Mouse (Mus musculus): Measurements from ENCODE around the gene Gm9958.

Gene Gm9958

GRCm38 (mm10) chr5:90367067-90367303 lies at the start of gene Gm9958:
Gm9958 (plus strand) TSS chr5:90367204.
- peak; percentile 6 for DNase-seq

GRCm38 (mm10) chr5:90331071-90331470 lies 35.9 kb upstream of the Gm9958 start:
- DNase-seq, result no peak

- DNase-seq, result no peak
These were observed 34.5 kb upstream of the Gm9958 start for GRCm38 (mm10) chr5:90332478-90332877.

GRCm38 (mm10) chr5:90338177-90339091 lies 28.6 kb upstream of the Gm9958 start:
- DNase-seq, result no peak

GRCm38 (mm10) chr5:90339129-90339952 lies 27.7 kb upstream of the Gm9958 start:
- DNase-seq, result peak; percentile 33

- DNase-seq, result no peak
These were observed 27.1 kb upstream of the Gm9958 start for GRCm38 (mm10) chr5:90339953-90340343.

GRCm38 (mm10) chr5:90340847-90341246 lies 26.2 kb upstream of the Gm9958 start:
- no peak for DNase-seq

GRCm38 (mm10) chr5:90346877-90347276 lies 20.1 kb upstream of the Gm9958 start:
- DNase-seq, result no peak

GRCm38 (mm10) chr5:90353552-90354317 lies 13.3 kb upstream of the Gm9958 start:
- DNase-seq, result no peak

GRCm38 (mm10) chr5:90355824-90356223 lies 11.2 kb upstream of the Gm9958 start:
- no peak for DNase-seq

GRCm38 (mm10) chr5:90364526-90364925 lies 2.5 kb upstream of the Gm9958 start:
- DNase-seq, result peak; percentile 73

- peak; percentile 73 for DNase-seq
These were observed 1.7 kb upstream of the Gm9958 start for GRCm38 (mm10) chr5:90365141-90365951.

GRCm38 (mm10) chr5:90366121-90367066 lies 610 bp upstream of the Gm9958 start, which contains the start of gene Ankrd17:
Ankrd17 (minus strand) TSS chr5:90366577.
- DNase-seq, result peak; percentile 92

- no peak for DNase-seq
These were observed 3.4 kb downstream of the Gm9958 start for GRCm38 (mm10) chr5:90370401-90370800.

- no peak for DNase-seq
These were observed 6.7 kb downstream of the Gm9958 start for GRCm38 (mm10) chr5:90373708-90374107.

- no peak for DNase-seq
These were observed 14.5 kb downstream of the Gm9958 start for GRCm38 (mm10) chr5:90381458-90381857.

GRCm38 (mm10) chr5:90383080-90383479 lies 16.1 kb downstream of the Gm9958 start:
- peak; percentile 49 for DNase-seq

GRCm38 (mm10) chr5:90393764-90394163 lies 26.8 kb downstream of the Gm9958 start:
- no peak for DNase-seq

GRCm38 (mm10) chr5:90394322-90394721 lies 27.3 kb downstream of the Gm9958 start:
- peak; percentile 10 for DNase-seq

- no peak for DNase-seq
These were observed 29.8 kb downstream of the Gm9958 start for GRCm38 (mm10) chr5:90396817-90397216.

GRCm38 (mm10) chr5:90405210-90405609 lies 38.2 kb downstream of the Gm9958 start:
- no peak for DNase-seq

All from thymus, postnatal 14 days (tissue).